Mouse (Mus musculus) urinary bladder, postnatal 25 days (tissue): Measurements from ENCODE around the gene Vsig10.
"Not testable (repeated sequence)": the region's sequence is repeated elsewhere in the genome, so short reads cannot be mapped to it uniquely, and the experiment has no call there.

Experiments
- DNase-seq: peaks from one replicate; pipeline ENCODE4 v3.0.0; 2022; ENCODE audit warnings: low spot score

Gene Vsig10

DNA sequence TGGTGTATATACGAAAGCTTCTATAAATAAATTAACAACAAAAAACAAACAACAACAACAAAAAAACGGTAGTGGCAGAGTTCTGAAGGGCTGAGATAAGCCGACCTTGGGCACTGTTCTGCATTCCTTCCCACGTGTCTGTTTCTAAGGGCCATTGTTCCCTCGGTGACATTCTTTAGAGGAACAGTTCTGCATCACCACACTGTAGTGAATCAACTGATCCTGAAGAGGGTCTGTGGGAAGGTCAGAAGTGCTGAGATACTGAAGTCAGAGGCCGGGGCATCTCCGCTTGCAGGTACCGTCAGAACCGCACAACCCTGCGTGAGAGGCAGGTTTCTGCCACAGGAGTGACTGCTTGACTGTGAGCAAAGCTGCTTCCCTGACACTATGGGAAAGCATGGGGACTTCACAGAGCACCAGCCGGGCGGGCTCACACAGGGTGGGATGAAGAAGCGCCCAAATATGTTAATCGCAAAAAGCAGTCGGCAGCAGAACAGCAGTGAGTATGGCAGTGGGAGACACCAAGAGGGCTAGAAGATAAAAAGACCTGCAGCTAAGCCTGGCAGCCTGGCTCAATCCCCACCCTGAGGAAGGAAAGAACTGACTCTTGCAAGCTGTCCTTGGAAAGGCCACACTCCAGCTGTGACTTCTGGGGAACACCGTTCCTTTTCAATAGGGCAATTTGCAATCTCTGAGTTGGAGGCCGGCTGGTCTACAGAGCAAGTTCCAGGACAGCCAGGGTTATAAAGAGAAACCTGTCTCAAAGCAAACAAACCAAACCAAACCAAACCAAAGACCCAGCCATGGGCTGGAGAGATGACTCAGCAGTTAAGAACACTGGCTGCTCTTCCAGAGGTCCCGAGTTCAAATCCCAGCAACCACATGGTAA is 14.9 kb upstream of the Vsig10 start:
- DNase-seq, result no peak

DNA sequence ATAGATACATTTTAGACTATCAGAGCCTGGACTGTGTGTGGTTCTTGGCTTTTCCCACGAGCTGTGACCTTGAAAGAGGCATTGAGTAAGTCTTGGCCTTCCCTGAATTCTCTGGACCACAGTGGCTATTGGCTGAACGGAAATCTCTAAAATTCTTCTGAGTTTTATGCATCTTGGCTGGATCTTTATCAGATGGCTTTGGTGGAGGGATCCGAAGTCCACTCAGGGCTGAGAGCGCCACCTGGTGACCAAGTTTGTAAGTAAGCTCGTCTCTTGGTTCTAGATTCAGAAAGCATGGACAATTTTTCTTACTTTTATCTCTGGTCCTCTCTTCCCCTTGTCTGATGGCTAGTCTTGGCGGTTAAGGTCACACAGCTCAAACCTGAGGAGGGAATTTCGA is 13.9 kb upstream of the Vsig10 start:
- DNase-seq, result peak; percentile 87

DNA sequence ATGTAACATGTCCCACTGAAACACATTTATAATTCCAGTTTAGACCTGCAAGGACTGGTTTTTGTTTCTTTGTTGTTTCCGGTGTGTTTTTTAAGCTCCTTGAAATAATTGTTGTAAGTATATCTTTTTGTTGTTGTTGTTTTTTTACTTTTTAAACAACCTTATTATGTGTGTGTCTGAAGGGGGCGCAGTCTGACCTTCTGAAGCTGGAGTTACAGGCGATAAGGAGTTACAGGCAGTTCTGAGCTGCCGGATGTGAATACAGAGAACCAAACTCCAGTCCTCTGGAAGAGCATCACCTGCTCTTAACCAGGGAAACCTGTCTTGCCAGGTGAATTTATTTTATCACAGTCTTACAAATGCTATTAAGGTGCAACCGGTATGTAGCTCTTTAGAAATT is 13.1 kb upstream of the Vsig10 start:
- no peak for DNase-seq

GRCm38 (mm10) chr5:117306826-117307225 is 12.1 kb upstream of the Vsig10 start:
- no peak for DNase-seq

DNA sequence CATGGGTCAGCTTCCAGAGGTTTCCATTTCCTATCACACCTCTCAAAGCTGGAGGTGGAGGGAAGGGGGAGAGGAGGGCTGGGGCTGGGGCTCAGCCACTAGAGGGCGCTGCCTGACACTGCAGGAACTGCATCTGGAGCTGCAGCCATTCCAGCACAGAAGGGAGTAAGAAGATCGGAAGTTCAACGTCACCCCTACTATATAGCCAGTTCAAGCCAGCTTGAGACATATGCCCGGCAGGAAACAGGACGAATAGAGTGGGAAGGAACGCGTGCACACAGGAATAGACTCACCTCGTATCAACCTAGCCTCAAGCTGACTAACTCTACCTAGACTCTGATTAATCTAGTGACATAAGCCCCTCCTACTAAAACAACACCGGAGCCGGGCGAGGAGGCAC is 11.2 kb upstream of the Vsig10 start:
- peak; percentile 82 for DNase-seq

DNA sequence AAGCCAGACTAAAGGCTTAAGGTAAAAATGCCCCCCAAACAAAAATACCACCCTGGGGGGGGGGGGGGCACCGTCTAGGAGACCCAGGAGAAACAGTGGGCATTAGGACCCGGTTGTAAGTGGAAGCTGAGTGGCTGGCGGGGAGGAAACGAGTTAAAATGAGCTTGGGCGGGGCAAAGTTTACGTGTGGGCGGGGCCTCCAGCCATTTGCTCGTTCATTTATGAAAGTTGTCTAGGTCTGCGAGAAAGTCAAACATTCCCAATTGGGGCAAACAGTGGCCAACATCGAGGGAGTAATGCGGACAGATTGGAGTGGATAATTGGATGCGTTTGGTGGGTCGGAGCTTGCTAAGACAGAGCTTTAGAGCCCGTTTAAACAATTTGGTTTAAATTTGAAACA is 5.5 kb upstream of the Vsig10 start:
- peak; percentile 58 for DNase-seq

DNA sequence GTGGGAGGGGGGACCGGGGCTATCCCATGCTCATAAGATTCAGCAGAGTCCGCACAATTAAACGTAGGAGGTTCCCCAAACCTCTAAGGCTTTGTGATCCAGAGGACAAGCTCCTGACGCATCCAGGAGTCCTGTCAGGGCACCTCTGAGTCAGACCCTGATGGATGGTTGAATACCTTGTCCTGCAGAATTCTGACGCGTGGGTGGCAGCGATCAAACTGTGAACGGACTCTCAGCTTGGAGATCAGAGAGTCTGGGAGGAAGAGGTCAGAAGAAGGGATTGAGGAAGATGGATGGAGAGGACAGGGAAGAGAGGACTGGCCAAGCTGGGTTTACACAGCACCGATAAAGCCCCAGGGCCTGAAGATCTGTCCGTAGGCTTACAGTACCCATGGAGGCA is 5.0 kb upstream of the Vsig10 start:
- no peak for DNase-seq

- peak; percentile 38 for DNase-seq
Measured at GRCm38 (mm10) chr5:117314587-117315428, 4.1 kb upstream of the Vsig10 start.

GRCm38 (mm10) chr5:117323751-117324150 is 4.9 kb downstream of the Vsig10 start:
- no peak for DNase-seq

- no peak for DNase-seq
Measured at GRCm38 (mm10) chr5:117326408-117326807, 7.5 kb downstream of the Vsig10 start.

GRCm38 (mm10) chr5:117330457-117330856 is 11.6 kb downstream of the Vsig10 start:
- DNase-seq, result peak; percentile 68

DNA sequence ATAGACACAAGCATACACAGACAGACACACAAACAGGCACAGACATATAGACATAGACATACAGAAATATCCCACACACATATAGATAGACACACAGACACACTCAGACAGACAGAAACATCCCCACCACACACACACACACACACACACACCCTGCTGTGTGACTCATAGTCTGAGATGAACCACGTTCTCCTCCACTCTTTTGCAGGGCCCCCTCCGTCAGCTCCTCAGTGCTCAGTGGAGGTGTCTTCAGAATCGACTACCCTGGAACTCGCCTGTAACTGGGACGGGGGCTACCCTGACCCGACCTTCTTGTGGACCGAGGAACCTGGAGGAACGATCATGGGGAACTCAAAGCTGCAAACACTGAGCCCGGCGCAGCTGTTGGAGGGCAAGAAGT is 19.1 kb downstream of the Vsig10 start:
- no peak for DNase-seq

DNA sequence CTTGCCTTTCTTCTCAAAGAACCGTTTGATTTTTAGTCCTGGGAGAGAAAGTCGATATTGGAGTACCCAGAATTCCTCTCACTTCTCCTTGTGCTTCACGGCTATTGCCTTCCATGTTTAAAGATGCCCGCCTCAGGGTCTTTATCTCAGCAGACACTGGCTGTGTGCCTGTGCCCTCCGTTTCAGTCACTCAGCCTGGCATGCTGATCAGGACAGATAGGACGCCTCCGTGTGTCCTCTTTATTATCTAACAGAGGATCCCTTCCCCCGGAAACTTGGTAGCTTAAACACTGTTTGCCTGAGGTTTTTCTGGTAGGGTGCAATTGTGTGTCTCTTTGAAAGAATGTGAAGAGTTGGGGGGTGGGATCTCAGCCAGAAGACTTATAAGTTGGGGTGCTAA is 19.6 kb downstream of the Vsig10 start:
- DNase-seq, result no peak

DNA sequence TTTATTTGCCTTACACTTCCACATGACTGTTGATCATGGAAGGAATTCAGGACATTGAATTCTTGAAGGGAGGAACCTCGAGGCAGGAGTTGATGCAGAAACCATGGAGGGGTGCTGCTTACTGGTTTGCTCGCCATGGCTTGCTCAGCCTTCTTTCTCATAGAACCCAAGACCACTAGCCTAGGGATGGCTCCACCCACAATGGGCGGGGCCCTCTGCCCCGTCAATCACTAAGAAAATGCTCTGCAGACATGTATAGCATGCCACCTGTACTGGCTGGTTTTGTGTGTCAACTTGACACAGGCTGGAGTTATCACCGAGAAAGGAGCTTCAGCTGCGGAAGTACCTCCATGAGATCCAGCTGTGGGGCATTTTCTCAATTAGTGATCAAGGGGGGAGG is 21.2 kb downstream of the Vsig10 start:
- DNase-seq, result no peak

DNA sequence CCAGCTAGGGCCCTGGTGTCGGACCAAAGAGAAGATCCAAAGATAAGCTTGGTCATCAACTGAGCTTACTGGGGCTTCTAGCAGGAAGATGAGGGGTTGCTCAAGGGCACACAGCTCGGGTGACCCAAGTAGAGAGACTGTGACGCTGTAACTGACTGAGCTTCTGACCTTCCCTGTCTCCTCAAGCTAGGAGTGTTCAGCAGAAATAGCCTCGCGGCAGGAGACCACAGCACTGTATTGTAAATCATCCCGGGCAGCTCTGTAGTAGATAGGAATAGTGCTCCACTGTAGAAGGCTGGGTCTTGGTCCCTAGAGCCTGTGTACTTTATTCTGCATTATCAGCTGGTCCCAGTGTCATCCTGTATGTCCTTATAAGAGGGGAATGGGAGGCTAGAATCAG is 23.0 kb downstream of the Vsig10 start:
- no peak for DNase-seq

DNA sequence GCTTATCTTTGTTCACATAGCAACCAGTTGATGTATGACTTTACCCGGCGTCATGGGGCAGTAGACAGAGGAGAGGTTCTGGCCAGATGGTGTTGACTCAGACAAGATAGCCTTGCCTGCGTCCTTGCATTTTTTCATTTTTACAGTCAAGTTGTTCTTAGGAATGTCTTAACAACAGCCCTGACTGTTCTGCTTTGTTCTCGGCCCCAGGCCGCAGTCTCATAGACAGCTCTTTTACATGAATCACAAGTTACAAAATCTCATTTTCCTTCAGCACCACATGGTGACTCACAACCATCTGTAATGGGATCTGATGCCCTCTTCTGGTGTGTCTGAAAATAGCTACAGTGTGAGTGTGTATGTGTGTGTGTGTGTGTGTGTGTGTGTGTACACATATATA is 25.6 kb downstream of the Vsig10 start:
- DNase-seq, result not testable (repeated sequence)

GRCm38 (mm10) chr5:117345432-117345976 is 26.6 kb downstream of the Vsig10 start:
- DNase-seq, result no peak

- DNase-seq, result no peak
Measured at GRCm38 (mm10) chr5:117346281-117346680, 27.4 kb downstream of the Vsig10 start.

DNA sequence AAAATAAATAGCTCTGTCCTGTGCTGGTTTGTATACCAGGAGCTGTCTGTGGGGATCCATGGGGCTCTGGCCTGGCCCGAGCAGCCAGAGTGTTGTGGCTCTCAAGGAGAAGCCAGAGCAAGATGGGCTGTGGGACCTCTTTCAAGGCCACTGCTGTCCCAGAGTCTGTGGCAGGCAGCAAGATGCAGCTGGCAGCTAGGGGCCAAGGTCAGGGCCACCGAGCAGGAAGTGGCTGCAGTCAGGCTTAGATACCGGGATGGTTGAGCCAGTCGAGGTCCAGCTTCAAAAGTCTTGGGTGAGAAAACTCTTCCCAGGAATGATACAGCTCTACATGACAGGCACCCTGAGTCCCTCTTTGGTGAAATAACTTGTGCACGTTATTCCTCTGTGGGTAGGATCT is 28.1 kb downstream of the Vsig10 start:
- no peak for DNase-seq

DNA sequence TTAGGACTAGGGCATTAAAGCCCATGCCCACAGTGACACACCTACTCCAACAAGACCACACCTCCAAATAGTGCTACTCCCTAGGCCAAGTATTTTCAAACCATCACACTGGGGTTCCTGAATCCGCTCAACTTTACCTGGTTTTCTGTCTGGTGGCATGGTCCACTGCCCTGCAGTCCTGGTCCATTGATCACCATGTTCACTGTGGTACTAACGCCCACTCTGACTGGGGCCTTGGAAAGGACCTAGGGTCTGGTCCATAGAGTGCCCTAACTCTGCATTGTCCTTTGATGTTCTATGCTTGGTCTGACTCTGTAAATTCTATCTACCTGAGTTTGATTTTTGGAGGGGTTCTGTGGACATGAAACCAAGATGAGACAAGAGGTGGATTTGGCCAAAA is 29.0 kb downstream of the Vsig10 start:
- no peak for DNase-seq

DNA sequence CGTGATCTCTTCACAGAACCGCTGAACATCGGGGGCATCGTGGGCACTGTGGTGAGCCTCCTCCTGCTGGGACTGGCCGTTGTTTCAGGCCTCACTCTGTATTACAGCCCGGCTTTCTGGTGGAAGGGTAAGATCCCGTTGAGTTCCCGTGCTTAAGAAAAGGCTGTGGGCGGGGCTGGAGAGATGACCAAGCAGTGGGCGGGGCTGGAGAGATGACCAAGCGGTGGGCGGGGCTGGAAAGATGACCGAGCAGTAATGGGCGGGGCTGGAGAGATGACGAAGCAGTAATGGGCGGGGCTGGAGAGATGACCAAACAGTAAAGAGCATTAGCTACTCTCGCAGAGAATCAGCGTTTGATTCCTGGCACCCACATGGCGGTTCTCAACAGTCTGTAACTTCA is 29.4 kb downstream of the Vsig10 start:
- peak; percentile 71 for DNase-seq

GRCm38 (mm10) chr5:117354121-117354520 is 35.2 kb downstream of the Vsig10 start:
- no peak for DNase-seq
